Mouse (Mus musculus): ENCODE measurements around the gene Steap1.

Gene Steap1

GRCm38 (mm10) chr5:5748866-5749682, at the start of gene Steap1:
Gene Steap1 (minus strand): TSS chr5:5749326.
- peak; percentile 93 for DNase-seq (ENCODE audit: low read depth, low spot score)

- no peak for DNase-seq (ENCODE audit: low read depth, low spot score)
Observed at GRCm38 (mm10) chr5:5787106-5787505, 38.0 kb upstream of the Steap1 start.

- DNase-seq (ENCODE audit: low read depth, low spot score), result no peak
Observed at GRCm38 (mm10) chr5:5756392-5757019, 7.4 kb upstream of the Steap1 start.

GRCm38 (mm10) chr5:5755039-5755438, 5.9 kb upstream of the Steap1 start:
- DNase-seq (ENCODE audit: low read depth, low spot score), result peak; percentile 66

- DNase-seq (ENCODE audit: low read depth, low spot score), result peak; percentile 70
Observed at GRCm38 (mm10) chr5:5749772-5750222, 671 bp upstream of the Steap1 start.

- no peak for DNase-seq (ENCODE audit: low read depth, low spot score)
Observed at GRCm38 (mm10) chr5:5734445-5734844, 14.7 kb downstream of the Steap1 start.

GRCm38 (mm10) chr5:5732858-5733257, 16.3 kb downstream of the Steap1 start:
- no peak for DNase-seq (ENCODE audit: low read depth, low spot score)

GRCm38 (mm10) chr5:5732208-5732607, 16.9 kb downstream of the Steap1 start:
- no peak for DNase-seq (ENCODE audit: low read depth, low spot score)

GRCm38 (mm10) chr5:5729904-5730303, 19.2 kb downstream of the Steap1 start:
- DNase-seq (ENCODE audit: low read depth, low spot score), result no peak

GRCm38 (mm10) chr5:5722217-5722616, 26.9 kb downstream of the Steap1 start:
- DNase-seq (ENCODE audit: low read depth, low spot score), result no peak

GRCm38 (mm10) chr5:5711032-5711431, 38.1 kb downstream of the Steap1 start:
- DNase-seq (ENCODE audit: low read depth, low spot score), result no peak

- DNase-seq (ENCODE audit: low read depth, low spot score), result peak; percentile 59
Observed at GRCm38 (mm10) chr5:5707341-5708278, 41.5 kb downstream of the Steap1 start.

GRCm38 (mm10) chr5:5705019-5705418, 44.1 kb downstream of the Steap1 start:
- no peak for DNase-seq (ENCODE audit: low read depth, low spot score)

- DNase-seq (ENCODE audit: low read depth, low spot score), result peak; percentile 66
Observed at GRCm38 (mm10) chr5:5700386-5700785, 48.7 kb downstream of the Steap1 start.

- peak; percentile 83 for DNase-seq (ENCODE audit: low read depth, low spot score)
Observed at GRCm38 (mm10) chr5:5698830-5699229, 50.3 kb downstream of the Steap1 start.

- no peak for DNase-seq (ENCODE audit: low read depth, low spot score)
Observed at GRCm38 (mm10) chr5:5695401-5695942, 53.7 kb downstream of the Steap1 start.

GRCm38 (mm10) chr5:5693956-5694653, 55.0 kb downstream of the Steap1 start, which contains the start of gene Steap2:
Gene Steap2 (minus strand): TSS chr5:5694578.
- DNase-seq (ENCODE audit: low read depth, low spot score), result peak; percentile 69

GRCm38 (mm10) chr5:5693541-5693955, 55.6 kb downstream of the Steap1 start:
- peak; percentile 51 for DNase-seq (ENCODE audit: low read depth, low spot score)

- no peak for DNase-seq (ENCODE audit: low read depth, low spot score)
Observed at GRCm38 (mm10) chr5:5692167-5692738, 56.9 kb downstream of the Steap1 start.

GRCm38 (mm10) chr5:5688945-5689540, 60.1 kb downstream of the Steap1 start:
- no peak for DNase-seq (ENCODE audit: low read depth, low spot score)

Measured in ZHBTc4 (cell line).